Mouse (Mus musculus) heart, embryonic 10.5 days (tissue): Measurements from ENCODE around the gene Atp6v1e2. TPM values are rescaled to one million over a fixed set of nuclear protein-coding genes. Genes with fewer than 3 reads are reported as not detected.
A peak's percentile ranks its signal among the peaks of the same experiment; 100 is the strongest.

Source experiments
- DNase-seq: peaks from one replicate; pipeline ENCODE4 v3.0.0-alpha.2; 2017; ENCODE audit warnings: low spot score
- H3K27ac ChIP-seq: fragments of 300-500 bp; sonication (generic); 2 replicates; pipeline ENCODE4 v1.5.1; 2016; ENCODE audit warnings: mild to moderate bottlenecking
- H3K27me3 ChIP-seq: fragments of 300-500 bp; sonication (generic); 2 replicates; pipeline ENCODE4 v1.6.1; 2016; ENCODE audit warnings: mild to moderate bottlenecking; ENCODE audit not compliant: poor library complexity, insufficient read depth, severe bottlenecking
- H3K36me3 ChIP-seq: fragments of 300-500 bp; sonication (generic); 2 replicates; pipeline ENCODE4 v1.6.1; 2016; ENCODE audit warnings: mild to moderate bottlenecking, moderate library complexity
- H3K4me1 ChIP-seq: fragments of 300-500 bp; sonication (generic); 2 replicates; pipeline ENCODE4 v1.6.1; 2016; ENCODE audit warnings: mild to moderate bottlenecking
- H3K4me3 ChIP-seq: fragments of 300-500 bp; sonication (generic); 2 replicates; pipeline ENCODE4 v1.5.1; 2016; ENCODE audit warnings: mild to moderate bottlenecking, moderate library complexity
- H3K9me3 ChIP-seq: fragments of 300-500 bp; sonication (generic); 2 replicates; pipeline ENCODE4 v1.6.1; 2016; ENCODE audit warnings: mild to moderate bottlenecking, moderate library complexity
- WGBS: fragments of 180-500 bp; shearing (Covaris S2); methylation state at CpG from one replicate; pipeline ENCODE4 v1.1.7; 2016; 5-methylcytosine and 5-hydroxymethylcytosine counted together
- polyA plus RNA-seq: library from polyadenylated mRNA; unstranded; fragments of >200 nt; fragmentation: Nextera tagmentation; extraction: Ambion mirVana; gene quantifications from 2 replicates; pipeline ENCODE4 v1.2.1, GENCODE M21; 2016

The Atp6v1e2 gene
- polyA plus RNA-seq, 1 experiment from 2014 or later: not detected

DNA sequence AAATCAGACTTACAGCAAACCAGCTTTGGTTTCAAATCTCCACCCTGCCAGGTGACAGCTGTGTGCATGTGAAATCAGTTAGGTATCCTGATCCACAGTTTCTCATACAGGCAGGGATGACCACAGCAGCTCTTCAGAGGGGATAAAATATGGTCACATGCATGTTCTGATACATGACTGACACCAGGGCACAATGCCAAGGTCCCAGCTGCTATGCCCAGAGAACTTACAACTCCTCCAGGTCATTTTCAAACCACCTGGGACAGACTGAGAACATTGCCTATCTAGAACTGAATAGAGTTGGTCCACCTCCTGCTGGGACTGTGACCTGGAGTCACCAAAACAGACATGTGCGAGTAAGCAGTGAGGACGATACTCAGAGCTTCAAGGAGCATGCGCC lies 40.6 kb downstream of the Atp6v1e2 start:
- peaks cover 54% of the 10 kb centered on the region for H3K4me1 ChIP-seq
- peak; percentile 68 for DNase-seq
- no peak overlapping the region for H3K4me3 ChIP-seq
- no peaks in the 10 kb centered on the region for H3K36me3 ChIP-seq
- peaks cover 22% of the 10 kb centered on the region for H3K27me3 ChIP-seq
- 84% methylated on average over 3 of the region's 3 CpGs for whole genome bisulfite sequencing
- H3K27ac ChIP-seq: no peak overlapping the region
- no peaks in the 10 kb centered on the region for H3K9me3 ChIP-seq

GRCm38 (mm10) chr17:86906601-86907000 lies 41.1 kb downstream of the Atp6v1e2 start:
- H3K4me1 ChIP-seq: peaks cover 50% of the 10 kb centered on the region
- no peak for DNase-seq
- no peaks in the 10 kb centered on the region for H3K9me3 ChIP-seq
- H3K36me3 ChIP-seq: no peaks in the 10 kb centered on the region
- H3K27me3 ChIP-seq: peaks cover 22% of the 10 kb centered on the region
- 26% methylated on average over 6 of the region's 6 CpGs for WGBS
- H3K4me3 ChIP-seq: no peak overlapping the region
- H3K27ac ChIP-seq: no peak overlapping the region

DNA sequence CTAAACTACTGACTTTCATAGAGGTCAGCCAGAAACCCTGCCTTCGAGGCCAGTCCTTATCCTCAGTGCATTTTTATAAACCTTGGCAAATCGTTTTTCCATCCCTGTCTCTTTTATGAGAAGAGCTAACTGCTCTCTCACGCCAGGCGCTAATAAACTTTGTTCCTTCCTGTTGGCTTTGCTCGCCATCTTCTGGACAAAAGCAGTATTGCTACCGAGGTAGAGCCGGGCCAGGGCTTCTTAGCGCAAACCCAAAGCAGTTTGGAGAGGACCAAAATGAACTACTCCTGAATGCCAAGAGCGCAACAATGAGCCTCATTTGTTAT lies 41.6 kb downstream of the Atp6v1e2 start:
- peaks cover 45% of the 10 kb centered on the region for H3K4me1 ChIP-seq
- 0 out of 2 replicates have a peak overlapping the region, but pooled peaks have one; percentile 15 for H3K4me3 ChIP-seq
- H3K27ac ChIP-seq: peak overlapping the region; percentile 4; the same call in 1 of the 2 replicates
- peaks cover 22% of the 10 kb centered on the region for H3K27me3 ChIP-seq
- H3K9me3 ChIP-seq: no peaks in the 10 kb centered on the region
- no peaks in the 10 kb centered on the region for H3K36me3 ChIP-seq
- DNase-seq: peak; percentile 86
- WGBS: 3% methylated on average over 9 of the region's 9 CpGs

DNA sequence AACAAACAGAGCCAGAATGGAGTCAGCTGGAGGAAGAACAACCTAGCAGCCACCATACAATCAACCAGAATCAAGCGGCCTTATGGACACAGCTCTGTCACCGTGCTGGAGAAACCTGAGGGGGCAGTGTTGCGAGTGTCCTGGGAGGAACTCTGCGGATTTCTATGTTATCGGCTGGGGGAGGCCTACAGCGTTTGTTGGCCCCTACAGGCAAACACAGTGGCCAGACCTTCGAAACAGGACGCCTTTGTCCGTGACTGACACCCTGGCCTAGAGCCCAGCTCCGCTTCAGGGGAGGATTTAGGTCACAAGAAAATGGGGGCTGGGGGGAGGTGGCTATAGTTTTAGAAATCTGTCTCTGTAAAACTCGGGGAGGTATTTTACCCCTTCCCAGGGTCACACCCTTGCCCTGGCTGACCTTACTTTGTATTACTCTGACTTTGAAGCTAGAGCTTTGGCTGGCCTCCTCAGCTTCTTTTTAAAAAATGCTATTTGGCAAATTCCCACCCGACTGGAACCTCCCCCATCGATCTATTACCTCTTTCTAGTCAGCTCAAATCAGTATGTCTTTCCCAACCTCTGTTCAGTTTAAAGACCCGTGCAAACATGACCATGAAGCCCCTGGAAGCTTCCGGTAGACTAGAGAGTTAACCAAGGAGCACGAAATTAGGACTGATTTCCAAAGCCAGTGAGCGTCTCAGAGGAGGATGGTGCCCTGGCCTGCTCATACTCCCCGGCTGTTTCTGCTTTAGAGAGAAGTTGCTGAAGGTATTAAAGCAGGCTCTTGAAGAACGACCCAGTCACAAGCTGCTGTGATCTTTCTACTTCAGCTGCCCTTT lies 42.2 kb downstream of the Atp6v1e2 start:
- Histone ChIP-seq H3K4me3 (0 out of 2 replicates have a peak overlapping the region, but pooled peaks have one; percentile 15), H3K4me1 (peaks cover 43% of the 10 kb centered on the region), H3K9me3 (no peaks in the 10 kb centered on the region), H3K27me3 (peaks cover 22% of the 10 kb centered on the region), H3K36me3 (no peaks in the 10 kb centered on the region), H3K27ac (peak overlapping the region; percentile 4; the same call in 1 of the 2 replicates)
- 26% methylated on average over 19 of the region's 19 CpGs for WGBS
- peak; percentile 84 for DNase-seq

DNA sequence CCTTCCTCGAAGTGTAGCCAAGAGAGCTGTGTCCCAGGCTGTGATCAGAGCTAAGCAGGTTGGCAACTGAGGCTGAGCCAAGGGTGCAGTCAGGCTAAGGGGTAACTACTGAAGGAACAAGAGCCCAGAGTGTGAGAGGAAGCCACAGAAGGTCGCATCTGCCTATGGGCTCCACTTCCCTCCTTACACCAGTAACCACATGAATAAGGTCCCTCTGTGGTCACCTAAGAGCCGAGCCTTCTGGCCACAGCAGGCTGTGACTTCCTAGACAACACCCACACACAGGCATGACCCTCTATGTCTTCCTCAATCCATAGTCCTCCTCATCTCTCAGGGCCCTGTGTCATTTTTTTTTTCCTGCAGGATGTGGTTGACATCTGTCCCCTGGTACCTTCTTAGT lies 43.5 kb downstream of the Atp6v1e2 start:
- Histone ChIP-seq H3K27ac (0 out of 2 replicates have a peak overlapping the region, but pooled peaks have one; percentile 36), H3K27me3 (peaks cover 22% of the 10 kb centered on the region), H3K36me3 (no peaks in the 10 kb centered on the region), H3K9me3 (no peaks in the 10 kb centered on the region), H3K4me1 (peaks cover 39% of the 10 kb centered on the region), H3K4me3 (no peak overlapping the region)
- 65% methylated on average over 3 of the region's 3 CpGs for WGBS
- DNase-seq: peak; percentile 55

GRCm38 (mm10) chr17:86903596-86903995 lies 44.1 kb downstream of the Atp6v1e2 start:
- peaks cover 20% of the 10 kb centered on the region for H3K27me3 ChIP-seq
- H3K36me3 ChIP-seq: no peaks in the 10 kb centered on the region
- no peak overlapping the region for H3K27ac ChIP-seq
- 29% methylated on average over 7 of the region's 7 CpGs for WGBS
- H3K4me1 ChIP-seq: peaks cover 39% of the 10 kb centered on the region
- DNase-seq: peak; percentile 77
- no peak overlapping the region for H3K4me3 ChIP-seq
- no peaks in the 10 kb centered on the region for H3K9me3 ChIP-seq

- peak; percentile 73 for DNase-seq
- H3K27ac ChIP-seq: no peak overlapping the region
- whole genome bisulfite sequencing: 86% methylated on average over 14 of the region's 14 CpGs
- no peaks in the 10 kb centered on the region for H3K9me3 ChIP-seq
- peaks cover 11% of the 10 kb centered on the region for H3K27me3 ChIP-seq
- H3K36me3 ChIP-seq: no peaks in the 10 kb centered on the region
- peaks cover 31% of the 10 kb centered on the region for H3K4me1 ChIP-seq
- no peak overlapping the region for H3K4me3 ChIP-seq
Observed at GRCm38 (mm10) chr17:86902399-86903067, 45.2 kb downstream of the Atp6v1e2 start.

- Histone ChIP-seq H3K27me3 (no peaks in the 10 kb centered on the region), H3K4me3 (no peak overlapping the region), H3K36me3 (no peaks in the 10 kb centered on the region), H3K27ac (no peak overlapping the region), H3K4me1 (peaks cover 26% of the 10 kb centered on the region), H3K9me3 (no peaks in the 10 kb centered on the region)
- DNase-seq: peak; percentile 24
- WGBS: 75% methylated on average over 5 of the region's 5 CpGs
Observed at GRCm38 (mm10) chr17:86900564-86900963, 47.1 kb downstream of the Atp6v1e2 start.

DNA sequence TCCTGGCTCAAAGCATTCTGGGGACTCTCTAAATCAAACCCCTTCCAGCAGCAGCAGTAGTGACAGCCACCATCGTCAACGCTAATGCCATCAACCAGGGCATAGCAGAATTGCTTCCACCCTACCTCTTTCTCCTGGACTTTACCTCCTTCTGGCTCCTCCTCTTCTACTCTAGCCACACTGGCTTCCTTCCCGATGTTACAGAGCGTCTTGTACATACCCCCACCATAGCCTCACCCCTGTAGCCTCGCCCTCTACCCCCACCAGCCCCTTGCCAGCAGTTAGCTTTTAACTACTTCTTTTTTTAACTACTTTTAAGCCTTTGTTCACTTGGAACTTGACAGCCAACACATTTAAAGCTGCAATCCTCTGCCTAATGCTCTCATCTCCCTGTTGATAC lies 47.9 kb downstream of the Atp6v1e2 start:
- WGBS: 80% methylated on average over 5 of the region's 5 CpGs
- Histone ChIP-seq H3K36me3 (no peaks in the 10 kb centered on the region), H3K4me1 (peaks cover 18% of the 10 kb centered on the region), H3K27me3 (no peaks in the 10 kb centered on the region), H3K27ac (no peak overlapping the region), H3K4me3 (no peak overlapping the region), H3K9me3 (no peaks in the 10 kb centered on the region)
- DNase-seq: no peak

GRCm38 (mm10) chr17:86897486-86898165 lies 50.1 kb downstream of the Atp6v1e2 start:
- no peak overlapping the region for H3K27ac ChIP-seq
- no peaks in the 10 kb centered on the region for H3K36me3 ChIP-seq
- no peaks in the 10 kb centered on the region for H3K9me3 ChIP-seq
- H3K4me1 ChIP-seq: no peaks in the 10 kb centered on the region
- no peaks in the 10 kb centered on the region for H3K27me3 ChIP-seq
- WGBS: 92% methylated on average over 6 of the region's 6 CpGs
- DNase-seq: peak; percentile 13
- no peak overlapping the region for H3K4me3 ChIP-seq

DNA sequence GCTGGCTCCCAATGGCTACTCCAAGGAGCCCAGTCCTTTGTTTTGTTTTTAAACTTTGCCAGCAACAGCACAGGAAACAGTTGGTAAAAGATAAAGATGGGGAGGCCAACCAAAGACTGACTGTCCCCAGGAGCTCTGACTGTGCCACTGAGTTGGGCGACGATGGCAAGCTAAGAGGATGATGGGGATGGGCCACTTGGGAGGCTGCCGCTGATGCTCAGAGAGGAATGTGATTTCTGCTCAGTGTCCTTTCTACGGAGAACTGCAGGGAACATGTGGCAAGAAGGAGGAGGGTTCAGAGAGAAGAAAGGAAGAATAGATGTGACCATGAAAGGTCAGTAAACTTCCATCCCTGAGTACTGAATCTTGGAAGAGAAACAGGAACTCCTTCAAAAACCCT lies 52.5 kb downstream of the Atp6v1e2 start:
- 71% methylated on average over 4 of the region's 4 CpGs for WGBS
- H3K27me3 ChIP-seq: no peaks in the 10 kb centered on the region
- no peak overlapping the region for H3K4me3 ChIP-seq
- H3K9me3 ChIP-seq: no peaks in the 10 kb centered on the region
- H3K4me1 ChIP-seq: no peaks in the 10 kb centered on the region
- DNase-seq: peak; percentile 73
- no peaks in the 10 kb centered on the region for H3K36me3 ChIP-seq
- H3K27ac ChIP-seq: no peak overlapping the region
